Mouse (Mus musculus) neural tube, embryonic 14.5 days (tissue): Measurements from ENCODE around the gene Skor1. TPM values are rescaled to one million over a fixed set of nuclear protein-coding genes. Genes with fewer than 3 reads are reported as not detected.

Experiments used
- ATAC-seq: fragments of 200-750 bp; cut with Nextera tagmentation; 2 replicates; pipeline ENCODE4 v1.8.0; 2017; ENCODE audit warnings: low read depth, mild to moderate bottlenecking, moderate TSS enrichment, moderate library complexity
- H3K27ac ChIP-seq: fragments of 300-500 bp; sonication (generic); 2 replicates; pipeline ENCODE4 v1.5.1; 2014; ENCODE audit warnings: low read depth, mild to moderate bottlenecking, control low read depth, low read length, moderate library complexity, mixed read lengths
- H3K27me3 ChIP-seq: fragments of 300-500 bp; sonication (generic); 2 replicates; pipeline ENCODE4 v1.6.1; 2014; ENCODE audit warnings: low read length; ENCODE audit not compliant: control insufficient read depth, insufficient read depth
- H3K36me3 ChIP-seq: fragments of 300-500 bp; sonication (generic); 2 replicates; pipeline ENCODE4 v1.6.1; 2014; ENCODE audit warnings: low read length, mixed read lengths; ENCODE audit not compliant: control insufficient read depth, insufficient read depth
- H3K4me1 ChIP-seq: fragments of 300-500 bp; sonication (generic); 2 replicates; pipeline ENCODE4 v1.6.1; 2014; ENCODE audit warnings: low read length; ENCODE audit not compliant: control insufficient read depth, insufficient read depth
- H3K4me2 ChIP-seq: fragments of 300-500 bp; sonication (generic); 2 replicates; pipeline ENCODE4 v1.6.1; 2014; ENCODE audit warnings: mild to moderate bottlenecking, low read depth, low read length, control low read depth
- H3K4me3 ChIP-seq: fragments of 300-500 bp; sonication (generic); 2 replicates; pipeline ENCODE4 v1.5.1; 2014; ENCODE audit warnings: low read depth, low read length, control low read depth, mixed read lengths
- H3K9ac ChIP-seq: fragments of 300-500 bp; sonication (generic); replicated peaks from 2 replicates; pipeline ENCODE4 v1.6.1; 2014; ENCODE audit warnings: low read depth, mild to moderate bottlenecking, control low read depth, low read length, mixed read lengths
- H3K9me3 ChIP-seq: fragments of 300-500 bp; sonication (generic); 2 replicates; pipeline ENCODE4 v1.6.1; 2016; ENCODE audit warnings: low read length; ENCODE audit not compliant: control insufficient read depth
- WGBS: fragments of 180-500 bp; shearing (Covaris S2); extraction: QIAGEN DNeasy Blood & Tissue Kit; methylation state at CpG from one replicate; pipeline ENCODE4 v1.1.7; 2014; 5-methylcytosine and 5-hydroxymethylcytosine counted together
- polyA plus RNA-seq: library from polyadenylated mRNA; unstranded; fragments of >200 nt; fragmentation: Nextera tagmentation; extraction: Ambion mirVana; gene quantifications from 2 replicates; pipeline ENCODE4 v1.2.1, GENCODE M21; 2014

The Skor1 gene
- polyA plus RNA-seq, 1 experiment from 2014 or later = 22.7 TPM

DNA sequence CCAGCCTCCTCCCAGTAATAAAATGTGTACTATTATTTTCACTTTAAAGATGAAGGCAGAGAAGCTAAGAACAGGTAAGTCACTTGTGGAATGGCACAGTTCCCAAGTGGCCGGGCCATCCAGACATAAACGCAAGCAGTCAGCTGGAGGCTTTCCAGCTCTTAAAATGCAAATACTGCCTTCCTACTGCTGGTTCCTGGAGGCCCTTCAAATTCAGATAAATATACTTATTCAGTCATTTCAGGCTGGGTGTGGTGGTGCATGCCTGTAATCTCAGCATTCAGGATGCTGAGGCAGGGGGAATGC is 39.0 kb downstream of the Skor1 start:
- no peak overlapping the region for H3K4me3 ChIP-seq
- H3K9me3 ChIP-seq = no peaks in the 10 kb centered on the region
- peak overlapping the region; percentile 83; the same call in 1 of the 2 replicates for H3K27ac ChIP-seq
- no peaks in the 10 kb centered on the region for H3K27me3 ChIP-seq
- H3K9ac ChIP-seq = no peak overlapping the region
- no peaks in the 10 kb centered on the region for H3K36me3 ChIP-seq
- peaks cover 13% of the 10 kb centered on the region for H3K4me1 ChIP-seq
- ATAC-seq = 0 out of 2 replicates have a peak, but pooled peaks have one; percentile 24
- peak overlapping the region; percentile 60; the same call in 1 of the 2 replicates for H3K4me2 ChIP-seq
- WGBS = 4% methylated on average over 2 of the region's 2 CpGs

DNA sequence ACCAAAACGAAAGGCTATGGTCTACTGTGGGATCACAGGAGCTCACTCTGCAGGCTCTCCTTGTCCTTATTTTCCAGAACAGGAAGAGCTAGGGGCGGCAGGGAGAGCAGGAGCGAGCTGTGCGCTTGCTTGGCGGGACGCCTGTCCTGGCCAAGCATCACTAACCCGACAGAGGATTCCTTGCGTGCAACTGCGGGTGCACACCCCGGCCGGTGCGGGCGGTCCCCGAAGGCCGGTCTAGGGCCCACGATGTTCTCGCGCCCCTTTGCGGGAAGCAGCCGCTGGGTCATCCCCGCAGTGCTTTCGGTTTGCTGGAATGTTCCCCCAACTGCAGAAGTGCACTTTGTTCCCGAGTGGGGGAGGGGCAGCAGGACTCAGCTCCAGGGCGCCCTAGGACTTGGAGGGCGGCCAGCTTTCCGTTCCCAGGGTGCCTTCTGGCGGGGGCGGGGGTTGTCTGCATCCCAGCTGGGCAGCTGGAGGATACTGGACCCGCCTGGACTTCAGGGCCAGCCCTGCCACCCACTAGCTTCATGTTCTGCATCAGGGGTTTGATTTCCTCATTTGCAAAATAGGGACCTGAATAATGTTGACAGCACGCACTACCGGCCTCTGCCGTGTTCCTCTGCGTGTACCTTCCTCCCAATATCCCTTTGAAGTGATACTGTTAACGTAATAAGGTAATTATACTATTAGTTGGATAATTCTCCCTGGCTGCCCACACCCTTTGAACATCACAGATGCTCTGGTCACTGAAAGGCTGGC is 39.6 kb downstream of the Skor1 start:
- ATAC-seq = peak; percentile 82
- H3K27ac ChIP-seq = peak overlapping the region; percentile 83
- WGBS = 2% methylated on average over 34 of the region's 34 CpGs

DNA sequence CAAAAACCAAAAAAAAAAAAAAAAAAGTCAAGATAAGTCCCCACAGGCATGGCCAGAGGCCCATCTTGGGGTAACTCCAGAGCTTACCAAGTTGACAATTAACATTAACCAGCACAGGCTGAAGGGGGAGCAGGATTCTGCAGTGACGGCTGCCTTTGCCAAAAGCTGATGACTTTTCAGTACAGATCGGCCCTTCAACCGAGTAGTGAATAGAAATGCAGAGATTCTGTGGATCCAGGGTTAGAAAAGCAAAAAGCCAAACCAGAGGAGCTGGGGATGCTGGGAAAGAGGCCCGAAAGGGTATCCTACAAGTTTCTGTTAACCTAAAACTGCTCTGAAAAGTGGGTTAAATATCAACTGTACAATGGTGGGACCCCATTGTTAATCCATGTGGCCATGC is 40.2 kb downstream of the Skor1 start:
- no peak for ATAC-seq
- Histone ChIP-seq H3K36me3 (no peaks in the 10 kb centered on the region), H3K27me3 (no peaks in the 10 kb centered on the region), H3K27ac (peak overlapping the region; percentile 83), H3K9me3 (no peaks in the 10 kb centered on the region), H3K4me3 (peak overlapping the region; percentile 33), H3K4me1 (peaks cover 13% of the 10 kb centered on the region), H3K9ac (peak overlapping the region; percentile 48; the same call in 1 of the 2 replicates), H3K4me2 (peak overlapping the region; percentile 60)
- 41% methylated on average over 4 of the region's 4 CpGs for WGBS

More for the DNA sequence above, 39.6 kb downstream of the Skor1 start:
- H3K4me3 ChIP-seq = peak overlapping the region; percentile 33
- H3K27me3 ChIP-seq = no peaks in the 10 kb centered on the region
- H3K9me3 ChIP-seq = no peaks in the 10 kb centered on the region
- peaks cover 13% of the 10 kb centered on the region for H3K4me1 ChIP-seq
- peak overlapping the region; percentile 48 for H3K9ac ChIP-seq
- peak overlapping the region; percentile 60 for H3K4me2 ChIP-seq
- no peaks in the 10 kb centered on the region for H3K36me3 ChIP-seq

DNA sequence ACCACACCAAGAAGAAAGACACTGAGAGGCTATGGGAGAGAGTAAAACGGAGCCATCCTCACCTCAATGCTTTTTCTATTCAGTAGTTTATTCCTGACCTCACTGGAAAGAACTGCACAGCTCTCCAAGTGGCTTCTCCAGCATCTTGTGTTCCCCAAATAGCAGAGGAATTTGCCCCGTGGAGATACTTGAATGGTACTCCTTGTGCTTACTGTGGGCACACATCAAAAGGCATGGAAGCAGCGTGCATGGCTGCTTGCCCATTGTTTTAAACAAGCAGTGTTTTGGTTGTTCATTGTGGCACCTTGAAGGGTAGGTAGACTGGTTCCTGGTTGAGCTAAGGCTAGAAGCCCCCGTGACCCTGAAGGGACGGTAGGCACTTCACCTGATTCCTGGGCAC is 48.1 kb downstream of the Skor1 start:
- WGBS = 79% methylated on average over 5 of the region's 5 CpGs
- no peak for ATAC-seq
- H3K9ac ChIP-seq = no peak overlapping the region

GRCm38 (mm10) chr9:63099876-63100275 is 48.9 kb downstream of the Skor1 start:
- Histone ChIP-seq H3K36me3 (no peaks in the 10 kb centered on the region), H3K27ac (no peak overlapping the region), H3K4me3 (no peak overlapping the region), H3K4me1 (no peaks in the 10 kb centered on the region), H3K27me3 (no peaks in the 10 kb centered on the region), H3K9me3 (no peaks in the 10 kb centered on the region), H3K9ac (no peak overlapping the region), H3K4me2 (no peak overlapping the region)
- no peak for ATAC-seq

More for the DNA sequence above, 48.1 kb downstream of the Skor1 start:
- Histone ChIP-seq H3K4me2 (no peak overlapping the region), H3K27me3 (no peaks in the 10 kb centered on the region), H3K4me3 (no peak overlapping the region), H3K9me3 (no peaks in the 10 kb centered on the region), H3K36me3 (no peaks in the 10 kb centered on the region), H3K27ac (no peak overlapping the region), H3K4me1 (no peaks in the 10 kb centered on the region)

- WGBS = 96% methylated on average over 4 of the region's 4 CpGs
These were observed 49.4 kb downstream of the Skor1 start for GRCm38 (mm10) chr9:63099344-63099743.

DNA sequence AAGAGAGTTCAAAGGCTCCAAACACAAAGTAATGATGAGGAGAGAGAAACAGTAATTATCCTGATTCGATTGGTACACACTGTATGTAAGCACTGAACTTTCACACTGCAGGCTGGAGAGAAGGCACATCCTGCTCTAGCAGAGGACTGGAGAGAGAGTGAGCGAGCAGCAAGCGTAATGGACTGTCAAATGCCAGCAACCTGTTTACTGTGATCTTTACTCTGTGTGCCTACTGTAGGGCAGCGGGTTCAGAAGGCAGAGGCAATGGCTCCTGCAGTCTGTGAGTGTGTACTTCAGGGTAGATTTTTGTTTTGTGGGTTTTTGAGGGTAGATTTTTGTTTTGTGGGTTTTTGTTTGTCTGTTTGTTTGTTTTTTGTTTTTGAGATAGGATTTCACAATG is 49.9 kb downstream of the Skor1 start:
- Histone ChIP-seq H3K36me3 (no peaks in the 10 kb centered on the region), H3K9me3 (no peaks in the 10 kb centered on the region), H3K4me2 (no peak overlapping the region), H3K27ac (no peak overlapping the region), H3K4me3 (no peak overlapping the region), H3K4me1 (no peaks in the 10 kb centered on the region), H3K9ac (no peak overlapping the region), H3K27me3 (no peaks in the 10 kb centered on the region)
- no peak for ATAC-seq
- 91% methylated on average over 4 of the region's 4 CpGs for WGBS

More at GRCm38 (mm10) chr9:63099344-63099743, 49.4 kb downstream of the Skor1 start:
- no peak overlapping the region for H3K4me2 ChIP-seq
- no peak for ATAC-seq
- H3K4me1 ChIP-seq = no peaks in the 10 kb centered on the region
- H3K4me3 ChIP-seq = no peak overlapping the region
- H3K27me3 ChIP-seq = no peaks in the 10 kb centered on the region
- no peaks in the 10 kb centered on the region for H3K9me3 ChIP-seq
- no peak overlapping the region for H3K27ac ChIP-seq
- H3K9ac ChIP-seq = no peak overlapping the region
- H3K36me3 ChIP-seq = no peaks in the 10 kb centered on the region

- ATAC-seq = no peak
- 89% methylated on average over 1 of the region's 1 CpGs for WGBS
- Histone ChIP-seq H3K4me3 (no peak overlapping the region), H3K27ac (no peak overlapping the region), H3K9ac (no peak overlapping the region), H3K27me3 (no peaks in the 10 kb centered on the region), H3K9me3 (no peaks in the 10 kb centered on the region), H3K4me1 (peaks cover 5% of the 10 kb centered on the region; the same call in 1 of the 2 replicates), H3K36me3 (no peaks in the 10 kb centered on the region), H3K4me2 (no peak overlapping the region)
These were observed 51.6 kb downstream of the Skor1 start for GRCm38 (mm10) chr9:63097204-63097603.

DNA sequence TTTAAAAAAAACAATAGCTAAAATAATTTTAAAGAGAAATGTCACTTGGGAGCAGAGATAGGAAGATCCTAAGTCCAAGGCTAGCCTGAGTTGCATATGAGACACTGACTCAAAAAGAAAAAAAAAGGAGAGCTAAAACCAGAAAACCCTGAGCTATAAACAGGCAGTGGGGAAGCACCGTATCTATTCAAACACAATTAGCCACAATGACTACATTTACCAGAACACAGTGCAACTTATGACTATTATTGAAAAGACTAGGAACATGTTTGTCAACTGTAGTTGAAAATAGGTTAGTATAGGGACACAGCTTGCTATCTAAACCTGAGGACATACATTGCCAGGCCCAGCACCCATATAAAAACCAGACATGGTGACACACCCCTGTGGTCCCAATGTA is 54.7 kb downstream of the Skor1 start:
- H3K4me1 ChIP-seq = peaks cover 10% of the 10 kb centered on the region; the same call in 1 of the 2 replicates
- no peak overlapping the region for H3K4me2 ChIP-seq
- H3K9ac ChIP-seq = no peak overlapping the region
- no peak for ATAC-seq
- H3K4me3 ChIP-seq = no peak overlapping the region
- no peaks in the 10 kb centered on the region for H3K36me3 ChIP-seq
- H3K27me3 ChIP-seq = no peaks in the 10 kb centered on the region
- WGBS = 91% methylated on average over 1 of the region's 1 CpGs
- H3K27ac ChIP-seq = no peak overlapping the region
- H3K9me3 ChIP-seq = no peaks in the 10 kb centered on the region
